Mouse (Mus musculus) ES-CJ7 (cell line): ENCODE measurements around the gene Hmox2.
A peak's percentile ranks its signal among the peaks of the same experiment; 100 is the strongest.
"Not testable (repeated sequence)": the region's sequence is repeated elsewhere in the genome, so short reads cannot be mapped to it uniquely, and the experiment has no call there.

Experiments
- DNase-seq: peaks from one replicate; pipeline ENCODE4 v3.0.0; 2011; ENCODE audit warnings: low read depth, low spot score

Gene Hmox2

DNA sequence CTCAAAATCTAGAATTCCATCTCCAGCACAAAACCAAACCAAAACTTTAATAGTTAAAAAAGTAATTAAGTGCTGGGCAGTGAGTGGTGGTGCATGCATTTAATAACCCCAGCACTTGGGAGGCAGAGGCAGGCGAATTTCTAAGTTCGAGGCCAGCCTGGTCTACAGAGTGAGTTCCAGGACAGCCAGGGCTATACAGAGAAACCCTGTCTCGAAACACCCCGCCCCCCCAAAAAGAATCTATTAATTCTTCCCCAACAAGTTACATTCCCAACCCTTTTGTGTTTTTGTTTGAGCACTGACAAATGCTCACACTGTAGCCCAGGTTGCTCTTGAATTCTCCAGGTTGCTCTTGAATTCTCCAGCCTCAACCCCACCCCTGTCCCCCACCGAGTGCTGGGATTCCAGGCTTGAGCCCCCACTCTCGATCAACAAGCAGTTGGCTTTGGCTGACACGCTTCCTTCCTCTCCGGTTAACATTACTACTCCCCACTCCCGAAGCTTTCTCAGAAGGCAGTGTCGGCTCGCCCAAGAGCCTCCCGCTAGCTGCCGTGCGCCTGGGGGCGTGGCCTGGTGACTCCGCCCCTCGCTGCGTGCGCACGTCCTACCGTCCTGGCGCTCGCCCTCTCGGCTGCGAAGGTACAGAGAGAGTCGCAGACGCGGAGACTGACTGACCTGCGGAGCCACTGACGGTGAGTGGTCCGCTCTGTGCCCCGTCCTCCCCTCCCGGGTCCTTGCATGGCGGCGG lies at the start of gene Hmox2:
Gene Hmox2 (plus strand): TSS at position 582 of the 748 bp plus-strand sequence.
- DNase-seq: peak; percentile 92

DNA sequence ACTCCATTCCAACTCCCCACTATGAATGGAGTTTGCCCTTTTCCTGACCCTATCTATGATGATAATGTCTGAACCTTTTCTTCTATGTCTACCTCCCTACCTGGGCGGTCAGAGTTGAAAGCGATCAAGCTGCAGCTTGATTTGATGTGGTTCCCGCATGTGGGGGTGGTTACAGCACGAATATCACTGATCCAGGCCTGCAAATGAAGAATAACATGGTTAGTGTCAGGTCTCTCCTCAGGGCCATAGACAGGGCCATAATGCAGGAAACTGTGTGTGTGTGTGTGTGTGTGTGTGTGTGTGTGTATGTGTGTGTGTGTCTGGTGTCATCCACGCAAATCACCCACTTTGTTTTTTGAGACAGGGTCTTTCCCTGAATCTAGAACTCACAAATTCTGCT lies 49.3 kb upstream of the Hmox2 start:
- DNase-seq: no peak

DNA sequence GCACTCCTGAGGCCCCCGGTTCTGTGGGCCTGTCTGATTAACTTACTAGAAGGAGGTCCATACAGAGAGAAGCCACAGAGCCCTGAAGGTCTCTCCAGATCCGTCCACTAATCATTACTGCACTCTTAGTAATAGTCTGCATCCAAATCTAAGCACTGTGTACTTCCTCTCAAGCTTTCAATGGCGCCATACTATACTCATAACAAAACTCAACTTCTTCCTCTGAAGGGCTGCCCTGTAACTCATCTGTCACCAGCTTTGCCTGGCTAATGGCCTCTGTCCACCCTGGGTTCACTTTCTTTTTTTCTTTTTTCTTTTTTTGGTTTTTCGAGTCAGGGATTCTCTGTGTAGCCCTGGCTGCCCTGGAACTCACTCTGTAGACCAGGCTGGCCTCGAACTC lies 48.1 kb upstream of the Hmox2 start:
- DNase-seq: no peak

DNA sequence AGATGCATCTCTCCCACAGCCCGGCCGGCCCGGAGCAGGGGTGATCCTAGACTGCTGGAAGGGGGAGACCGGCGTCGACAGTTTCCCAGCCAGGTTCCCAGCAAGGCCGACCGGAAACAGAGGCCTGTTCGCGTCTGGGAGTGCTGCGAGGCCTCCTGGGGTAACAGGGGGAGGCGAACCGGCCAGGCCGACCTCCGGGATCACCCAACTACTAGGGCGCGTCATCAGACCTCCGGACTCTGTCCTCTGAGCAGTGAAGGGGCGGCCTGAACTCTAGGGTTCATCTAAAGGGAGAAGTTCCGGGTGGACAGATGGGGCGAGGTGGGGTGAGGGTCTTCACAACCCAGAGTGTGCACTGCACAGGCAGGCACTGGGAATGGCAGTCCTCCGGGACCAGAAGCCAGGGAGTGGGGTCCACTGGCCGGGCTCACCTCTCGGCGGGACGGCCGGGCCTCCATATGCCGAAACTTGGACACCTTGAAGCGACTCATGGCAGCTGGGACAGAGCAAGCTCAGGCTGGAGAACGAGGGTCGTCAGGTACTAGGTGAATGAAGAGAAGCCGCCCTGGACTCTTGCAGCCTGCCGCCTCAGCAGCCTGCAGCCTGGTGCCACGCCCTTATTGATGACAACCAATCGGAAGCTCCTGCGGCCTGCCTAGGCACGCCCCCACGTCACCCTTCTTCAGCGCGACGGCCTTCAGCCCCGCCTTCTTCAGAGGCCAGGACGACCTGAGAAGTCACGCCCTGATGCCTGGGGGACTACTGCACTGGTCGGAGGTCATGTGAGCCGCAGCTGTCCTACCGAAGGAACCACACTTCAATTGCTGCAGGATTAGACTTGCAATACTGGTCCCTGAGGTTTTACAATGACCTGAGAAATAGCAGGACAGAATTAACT lies 46.8 kb upstream of the Hmox2 start, which contains the start of gene Coro7:
Gene Coro7 (minus strand): TSS at position 657 of the 898 bp plus-strand sequence.
- peak; percentile 97 for DNase-seq

DNA sequence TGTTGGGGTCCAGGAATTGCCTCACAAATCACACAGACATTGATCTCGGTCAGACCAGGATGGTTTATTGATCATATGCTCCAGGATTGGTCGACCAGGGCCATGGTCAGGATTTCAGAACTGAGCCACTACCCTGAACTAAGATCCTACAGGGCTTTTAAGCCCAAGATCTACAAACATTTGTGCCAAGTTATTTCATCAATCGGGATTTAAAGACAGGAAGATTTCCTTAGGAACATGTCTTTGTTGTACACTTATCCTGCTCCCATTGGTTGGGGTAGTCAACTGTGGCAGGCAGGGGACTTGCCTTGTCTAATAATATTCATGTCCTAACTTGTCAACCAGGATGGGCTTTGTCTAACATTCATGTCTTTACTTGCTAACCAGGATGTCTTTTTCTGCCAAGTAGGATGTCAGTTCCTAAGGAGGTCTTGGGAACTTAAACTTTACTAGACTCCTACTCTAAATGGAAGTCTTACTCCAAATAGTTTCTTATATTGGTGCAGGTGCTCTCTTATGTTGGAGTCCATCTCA lies 45.2 kb upstream of the Hmox2 start:
- not testable (repeated sequence) for DNase-seq

DNA sequence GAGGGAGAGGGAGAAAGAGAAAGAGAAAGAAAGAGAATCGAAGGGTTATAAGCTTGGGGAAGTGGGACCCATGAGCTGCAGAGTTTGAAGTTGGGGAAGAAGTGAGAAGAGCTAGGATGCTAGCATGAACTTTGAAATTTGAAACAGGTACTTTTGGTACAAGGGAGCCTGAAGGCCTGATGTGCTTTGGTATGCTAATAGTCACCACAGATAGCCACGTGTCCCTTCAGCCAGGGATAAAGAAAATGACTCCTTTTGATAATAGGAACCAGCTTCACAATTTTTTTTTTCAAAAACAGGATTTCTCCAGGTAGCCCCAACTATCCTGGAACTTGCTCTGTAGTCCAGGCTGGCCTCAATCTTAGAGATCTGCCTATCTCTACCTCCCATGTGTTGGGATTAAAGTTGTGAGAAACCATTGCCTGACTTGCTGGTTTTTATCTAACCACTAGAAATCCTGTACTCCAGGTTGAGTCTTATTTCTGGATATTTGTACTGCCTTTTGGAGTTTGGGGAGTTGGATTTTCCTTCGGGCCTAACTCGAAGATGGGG lies 43.5 kb upstream of the Hmox2 start:
- no peak for DNase-seq

DNA sequence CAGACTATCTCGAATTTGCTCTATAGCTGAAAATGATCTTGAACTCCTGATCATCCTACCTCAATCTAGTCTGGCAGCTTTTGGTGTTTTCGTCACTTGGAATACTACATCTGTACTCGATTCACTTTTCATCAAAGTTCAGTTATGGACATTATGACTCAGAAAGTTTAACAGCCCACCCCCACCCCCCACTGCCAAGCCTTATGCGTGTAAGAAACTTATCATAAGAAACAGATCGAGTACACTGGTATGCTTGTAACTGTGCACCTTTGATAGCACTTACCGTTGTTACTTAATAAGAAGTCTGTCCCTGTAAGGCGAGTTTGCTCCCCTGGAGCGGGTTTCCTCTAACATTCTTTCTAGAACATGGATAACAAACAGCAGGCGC lies 43.0 kb upstream of the Hmox2 start:
- no peak for DNase-seq

DNA sequence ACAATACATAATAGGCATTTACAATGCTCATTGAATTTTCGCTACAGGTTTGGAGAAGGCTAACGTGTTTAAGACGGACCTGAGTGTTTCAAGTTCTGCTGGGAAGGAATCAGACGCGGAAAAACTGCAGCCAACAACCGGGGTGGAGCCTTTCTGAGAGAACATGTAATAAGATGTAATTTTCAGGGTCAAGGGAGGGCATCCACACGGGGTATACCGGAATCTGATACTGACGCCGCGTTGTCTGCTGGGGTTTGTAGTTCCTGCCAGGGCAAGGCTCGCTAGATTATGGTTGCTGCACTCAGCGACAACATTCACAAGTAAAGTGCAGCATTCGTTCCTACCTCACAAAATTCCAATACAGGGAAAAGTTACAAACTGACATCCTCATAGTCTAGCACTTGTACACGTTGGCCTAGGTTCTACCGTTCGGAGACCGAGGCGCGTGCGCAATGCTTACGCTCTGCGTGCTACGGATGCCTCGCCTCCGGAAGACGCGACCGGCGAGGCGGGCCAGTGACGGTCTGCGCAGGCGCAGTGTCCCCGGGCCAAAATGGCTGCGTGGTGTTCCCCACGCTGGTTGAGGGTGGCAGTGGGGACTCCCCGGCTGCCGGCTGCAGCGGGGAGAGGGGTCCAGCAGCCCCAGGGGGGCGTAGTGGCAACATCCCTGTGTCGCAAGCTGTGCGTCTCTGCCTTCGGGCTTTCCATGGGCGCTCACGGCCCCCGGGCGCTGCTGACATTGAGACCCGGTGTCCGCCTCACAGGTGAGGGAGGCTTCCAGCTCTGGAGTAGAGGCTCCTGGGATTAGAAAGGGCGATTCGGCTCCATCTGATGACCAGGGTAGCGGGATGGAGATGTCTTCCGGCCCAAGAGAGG lies 42.3 kb upstream of the Hmox2 start:
- DNase-seq: peak; percentile 93

DNA sequence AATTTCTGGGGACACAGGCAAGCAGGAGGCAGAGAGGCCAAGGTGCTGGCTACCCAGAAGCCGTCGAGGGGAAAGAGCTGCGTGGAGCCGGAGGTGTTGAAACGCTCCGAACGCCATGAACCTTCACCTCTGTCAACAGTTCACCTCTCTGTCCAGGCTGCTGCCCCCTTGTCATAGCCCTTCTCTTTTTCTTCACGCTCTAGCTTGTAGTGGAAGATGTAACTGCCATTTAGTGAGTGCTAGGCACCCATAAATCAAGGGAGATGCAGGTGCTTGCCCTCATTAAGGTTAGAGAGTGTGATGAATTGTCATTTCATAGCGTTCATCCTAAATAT lies 41.7 kb upstream of the Hmox2 start:
- DNase-seq: no peak

DNA sequence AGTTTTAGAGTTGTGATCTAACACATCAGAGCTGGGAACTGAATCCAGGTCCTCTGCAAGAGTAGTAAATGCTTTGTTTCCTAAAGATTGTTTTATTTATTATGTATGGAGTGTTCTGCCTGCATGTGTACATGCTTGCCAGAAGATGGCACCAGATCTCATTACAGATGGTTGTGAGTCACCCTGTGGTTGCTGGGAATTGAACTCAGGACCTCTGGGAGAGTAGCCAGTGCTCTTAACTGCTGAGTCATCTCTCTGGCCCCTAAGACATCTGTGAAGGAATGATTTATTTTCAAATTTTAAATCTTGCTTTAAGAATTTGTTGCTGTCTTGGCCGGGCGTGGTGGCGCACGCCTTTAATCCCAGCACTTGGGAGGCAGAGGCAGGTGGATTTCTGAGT lies 36.8 kb upstream of the Hmox2 start:
- DNase-seq: peak; percentile 36

DNA sequence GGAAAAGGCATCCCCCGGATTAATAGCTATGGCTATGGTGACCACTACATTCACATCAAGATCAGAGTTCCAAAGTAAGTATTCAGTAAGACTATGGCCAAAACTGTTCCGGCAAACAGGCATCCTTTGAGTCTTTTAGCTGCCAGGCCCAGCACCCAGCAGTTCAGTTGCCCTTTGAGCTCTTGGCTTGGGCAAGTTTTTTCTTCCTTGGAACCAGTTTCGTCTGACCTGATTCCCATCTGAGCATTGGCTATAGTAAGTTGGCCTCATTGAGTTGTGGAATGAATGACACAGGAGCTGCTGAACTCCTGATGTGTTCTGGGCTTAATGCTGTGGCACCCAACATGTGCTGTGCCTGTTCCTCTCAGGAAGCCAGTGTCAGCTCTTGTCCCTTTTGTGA lies 24.9 kb upstream of the Hmox2 start:
- DNase-seq: no peak

DNA sequence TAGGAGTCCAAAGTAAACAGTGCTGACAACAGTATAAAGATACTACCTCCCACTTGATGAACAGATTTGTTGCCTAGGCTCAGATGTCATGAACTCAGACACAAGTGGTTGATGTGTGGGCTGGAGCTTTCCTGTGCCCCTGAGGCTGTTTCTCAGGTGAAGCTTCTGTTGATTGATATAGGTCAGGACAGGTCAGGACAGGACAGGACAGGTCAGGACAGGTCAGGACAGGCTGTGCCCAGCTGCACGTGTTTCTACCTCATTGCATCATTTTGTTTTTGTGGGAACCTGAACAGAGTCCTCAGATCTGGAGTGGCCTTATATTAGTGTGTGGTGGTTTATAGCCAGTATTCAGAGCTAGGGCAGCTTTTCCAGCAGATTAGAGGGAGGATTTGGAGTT lies 23.5 kb upstream of the Hmox2 start:
- no peak for DNase-seq

DNA sequence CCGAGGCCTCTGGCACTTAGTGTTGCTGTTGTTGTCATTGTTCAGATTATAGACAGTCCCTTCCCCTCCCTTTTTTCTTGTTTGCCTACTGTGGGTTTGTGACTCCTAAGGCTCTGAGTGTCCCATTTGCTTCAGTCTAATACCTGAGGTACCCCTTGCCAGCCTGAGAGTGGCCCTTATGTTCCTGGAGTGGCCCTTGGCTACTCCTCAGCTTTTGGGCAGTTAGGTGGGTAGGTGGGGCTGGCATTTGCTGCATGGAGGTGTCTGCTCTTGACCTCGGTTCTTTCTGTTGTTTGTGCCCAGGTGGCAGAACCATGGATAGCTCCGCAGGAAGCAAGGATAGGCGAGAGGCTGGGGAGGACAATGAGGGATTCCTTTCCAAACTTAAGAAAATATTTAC lies 20.6 kb upstream of the Hmox2 start:
- no peak for DNase-seq

DNA sequence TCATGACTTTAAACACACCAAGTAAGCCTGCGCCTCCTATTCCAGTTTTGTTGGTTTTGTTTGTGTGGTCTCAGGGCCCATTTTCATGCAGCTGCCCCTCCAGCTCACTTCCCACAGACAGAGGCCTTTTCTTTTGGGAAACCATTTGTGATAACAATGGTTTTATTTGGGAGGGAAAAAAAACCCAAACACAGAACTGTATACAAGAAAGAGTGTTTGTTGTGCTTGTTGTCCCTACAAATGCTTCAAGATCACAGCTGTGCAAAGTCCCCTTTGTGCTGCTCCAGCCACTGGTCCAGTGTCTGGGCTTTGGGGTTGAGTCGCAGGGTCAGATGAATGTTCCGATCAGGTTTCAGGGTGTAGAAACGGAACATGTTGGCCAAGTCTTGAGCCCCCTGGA lies 15.0 kb upstream of the Hmox2 start:
- DNase-seq: no peak

DNA sequence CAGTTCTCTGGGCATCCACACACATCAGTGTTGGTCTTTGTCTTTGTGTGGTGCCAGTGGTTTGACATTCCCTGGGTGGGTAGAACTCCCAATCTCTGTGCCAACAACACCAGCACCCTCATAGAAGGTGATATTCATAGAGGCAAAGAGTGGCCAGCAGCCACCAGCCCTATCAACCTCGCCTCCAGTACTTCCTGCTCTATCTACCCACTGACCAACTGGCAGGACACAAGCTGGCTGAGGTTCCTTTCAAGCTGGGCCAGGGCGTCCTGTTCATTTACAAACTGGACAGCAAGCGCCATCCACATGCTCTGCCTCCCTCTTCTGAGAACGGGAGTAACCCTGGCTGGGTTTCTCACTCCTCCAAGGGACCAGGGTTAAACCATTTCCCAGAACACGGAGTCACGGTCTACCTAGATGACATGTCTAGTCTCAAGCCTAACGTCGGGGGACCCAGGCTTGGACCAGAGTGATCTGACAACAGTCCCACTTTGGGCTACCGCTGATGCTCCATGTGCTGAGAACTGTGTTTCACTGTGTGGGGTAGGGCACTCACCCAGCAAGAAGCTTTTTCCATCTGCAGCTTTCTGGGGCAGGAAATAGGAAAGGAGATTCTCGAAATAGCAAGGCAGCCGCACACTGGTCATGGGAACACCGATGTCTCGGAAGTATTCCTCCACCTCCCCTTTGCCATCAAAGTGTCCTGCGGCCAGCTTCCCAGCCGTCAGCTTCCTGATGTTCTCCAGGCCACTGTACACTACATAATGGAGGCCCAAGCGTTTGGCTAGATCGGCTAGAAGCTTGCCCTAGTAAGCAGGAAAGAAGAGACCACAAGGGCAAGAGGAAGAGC lies 12.1 kb upstream of the Hmox2 start:
- DNase-seq: no peak

DNA sequence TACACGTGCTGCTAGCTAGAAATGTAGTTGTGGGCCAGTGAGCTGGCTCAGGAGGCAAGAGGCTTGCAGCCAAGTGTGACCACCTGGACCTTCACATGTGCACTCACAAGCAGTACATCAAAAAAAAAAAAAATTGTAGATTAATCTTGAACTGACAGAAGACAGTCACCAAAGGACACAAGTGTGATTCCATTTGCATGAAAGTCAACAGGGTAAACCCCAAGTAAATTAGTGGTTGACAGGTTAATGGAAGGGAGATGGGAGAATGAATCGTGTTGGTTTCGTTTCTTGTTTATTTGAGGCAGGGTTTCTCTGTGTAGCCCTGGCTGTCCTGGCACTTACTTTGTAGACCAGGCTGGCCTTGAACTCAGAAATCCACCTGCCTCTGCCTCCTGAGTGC lies 8.3 kb upstream of the Hmox2 start:
- no peak for DNase-seq

DNA sequence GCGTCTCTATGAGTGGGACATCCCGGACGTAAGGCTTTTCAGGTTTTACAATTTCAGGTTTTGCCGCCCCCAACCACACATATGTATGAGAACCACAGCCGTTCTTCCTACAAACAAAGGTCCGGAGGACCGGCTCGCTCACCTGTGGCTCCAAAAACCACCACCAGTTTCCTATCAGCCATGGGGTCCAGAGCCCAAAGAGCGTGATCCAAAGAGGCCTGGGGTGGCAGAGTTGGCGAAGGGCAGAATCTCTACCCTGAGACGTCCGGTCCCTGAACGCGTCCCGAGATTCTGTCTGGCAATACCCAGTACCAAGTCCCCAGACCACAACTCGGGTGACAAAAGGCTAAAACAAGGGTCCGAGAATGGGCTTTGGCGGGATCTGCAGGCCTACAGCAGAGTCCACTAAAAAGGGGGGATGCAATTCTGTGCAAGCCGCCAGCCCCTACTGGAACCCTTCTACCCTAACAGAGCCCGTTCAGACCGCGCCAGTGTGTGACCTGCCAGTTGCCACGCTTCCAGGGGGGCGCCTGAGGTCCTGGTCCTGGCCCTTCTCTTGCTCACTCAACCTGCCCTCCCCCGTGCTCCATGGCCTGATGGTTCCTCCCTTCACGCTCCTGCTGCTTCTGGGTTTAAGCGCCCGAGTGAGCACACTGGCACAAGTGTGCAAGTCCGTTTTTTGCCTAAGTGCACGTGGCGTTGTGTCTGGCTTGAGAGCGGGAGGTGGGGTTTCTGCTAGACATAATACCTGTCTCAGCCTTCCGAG lies 7.2 kb upstream of the Hmox2 start, which contains the start of gene Nmral1:
Gene Nmral1 (minus strand): TSS at position 604 of the 766 bp plus-strand sequence.
- DNase-seq: peak; percentile 87

DNA sequence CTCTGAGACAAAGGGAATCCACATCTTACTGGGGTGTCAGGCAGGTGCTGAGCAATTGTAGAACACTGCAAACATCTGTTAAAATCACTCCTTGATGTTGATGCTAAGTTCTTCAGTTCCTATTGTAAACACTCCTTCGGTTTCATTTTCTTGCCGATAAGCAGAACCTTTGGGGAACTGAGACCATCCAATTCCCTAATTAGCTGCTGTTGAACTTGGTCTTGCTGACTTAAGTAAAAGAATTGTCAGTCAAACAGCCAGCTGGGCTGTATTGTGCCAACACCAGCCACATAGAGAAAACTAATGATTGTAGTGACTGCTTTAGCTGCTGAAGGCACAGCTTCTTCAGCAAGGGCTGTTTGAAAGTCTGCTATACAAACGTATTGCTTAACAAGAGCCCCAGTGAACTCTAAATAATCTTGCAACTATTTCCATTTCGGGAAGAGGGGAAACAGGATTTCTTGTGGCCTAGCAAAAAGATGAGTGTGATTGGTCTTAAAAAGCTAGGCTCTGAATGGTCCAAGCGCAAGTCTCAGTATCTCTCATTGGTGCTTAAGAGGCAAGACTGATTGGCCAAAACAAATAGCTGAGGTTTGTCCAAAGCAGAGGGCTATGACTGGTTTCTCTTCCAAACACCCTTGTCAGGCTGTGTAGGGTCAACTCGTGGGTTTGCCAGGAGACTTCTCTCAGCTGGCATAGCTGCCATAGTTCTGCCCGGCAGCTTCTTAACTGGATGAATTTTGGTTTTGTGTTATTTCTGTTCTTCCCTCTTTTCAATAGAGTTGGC lies 3.8 kb upstream of the Hmox2 start:
- DNase-seq: no peak

DNA sequence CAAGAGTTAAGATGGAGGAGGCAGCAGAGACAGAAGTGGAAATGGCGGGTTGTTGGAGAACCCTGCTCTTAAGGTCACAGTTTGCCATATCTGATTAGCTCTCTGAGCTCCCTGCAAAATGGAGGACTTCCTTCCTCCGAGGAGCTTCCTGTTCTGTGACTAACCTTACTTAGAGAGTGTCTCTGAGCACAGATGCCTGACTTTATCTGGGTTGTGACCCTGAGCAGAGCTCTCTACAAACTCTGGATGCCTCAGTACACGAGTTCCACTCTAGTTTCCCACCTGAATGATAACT lies 3.3 kb upstream of the Hmox2 start:
- no peak for DNase-seq
